Mouse (Mus musculus): Measurements from ENCODE around the gene Ube2j2. TPM values are rescaled to one million over a fixed set of nuclear protein-coding genes. Genes with fewer than 3 reads are reported as not detected.

Gene Ube2j2
- polyA plus RNA-seq, 1 experiment from 2014 or later, result 123 TPM

GRCm38 (mm10) chr4:155947094-155947493, 3.5 kb downstream of the Ube2j2 start:
- Histone ChIP-seq H3K36me3 (ENCODE audit: control insufficient read depth, insufficient read depth, low read length) (peaks cover 33% of the 10 kb centered on the region), H3K9me3 (ENCODE audit: control insufficient read depth, low read length) (no peaks in the 10 kb centered on the region), H3K4me2 (ENCODE audit: low read depth, low read length) (no peak overlapping the region), H3K4me3 (ENCODE audit: low read depth, low read length) (no peak overlapping the region), H3K4me1 (ENCODE audit: control insufficient read depth, insufficient read depth, low read length) (peaks cover 16% of the 10 kb centered on the region), H3K27me3 (ENCODE audit: control insufficient read depth, insufficient read depth, low read length) (no peaks in the 10 kb centered on the region), H3K27ac (ENCODE audit: low read depth, low read length) (no peak overlapping the region), H3K9ac (replicated peaks; ENCODE audit: low read depth, low read length) (no peak overlapping the region)
- ATAC-seq (ENCODE audit: low read depth), result no peak

GRCm38 (mm10) chr4:155955491-155955890, 11.9 kb downstream of the Ube2j2 start:
- Histone ChIP-seq H3K27ac (ENCODE audit: low read depth, low read length) (no peak overlapping the region), H3K9ac (replicated peaks; ENCODE audit: low read depth, low read length) (no peak overlapping the region), H3K9me3 (ENCODE audit: control insufficient read depth, low read length) (no peaks in the 10 kb centered on the region), H3K36me3 (ENCODE audit: control insufficient read depth, insufficient read depth, low read length) (peaks cover 28% of the 10 kb centered on the region), H3K4me3 (ENCODE audit: low read depth, low read length) (no peak overlapping the region), H3K4me2 (ENCODE audit: low read depth, low read length) (no peak overlapping the region), H3K4me1 (ENCODE audit: control insufficient read depth, insufficient read depth, low read length) (no peaks in the 10 kb centered on the region), H3K27me3 (ENCODE audit: control insufficient read depth, insufficient read depth, low read length) (no peaks in the 10 kb centered on the region)
- no peak for ATAC-seq (ENCODE audit: low read depth)
- 94% methylated on average over 6 of the region's 6 CpGs for WGBS

- Histone ChIP-seq H3K27ac (ENCODE audit: low read depth, low read length) (no peak overlapping the region), H3K9ac (replicated peaks; ENCODE audit: low read depth, low read length) (no peak overlapping the region), H3K4me2 (ENCODE audit: low read depth, low read length) (no peak overlapping the region), H3K36me3 (ENCODE audit: control insufficient read depth, insufficient read depth, low read length) (peaks cover 22% of the 10 kb centered on the region), H3K9me3 (ENCODE audit: control insufficient read depth, low read length) (no peaks in the 10 kb centered on the region), H3K4me1 (ENCODE audit: control insufficient read depth, insufficient read depth, low read length) (peaks cover 6% of the 10 kb centered on the region), H3K27me3 (ENCODE audit: control insufficient read depth, insufficient read depth, low read length) (no peaks in the 10 kb centered on the region), H3K4me3 (ENCODE audit: low read depth, low read length) (no peak overlapping the region)
- WGBS, result 9% methylated on average over 5 of the region's 5 CpGs
- no peak for ATAC-seq (ENCODE audit: low read depth)
Measured at GRCm38 (mm10) chr4:155959275-155959674, 15.6 kb downstream of the Ube2j2 start.

GRCm38 (mm10) chr4:155962167-155962971, 18.7 kb downstream of the Ube2j2 start, which contains the start of gene C1qtnf12:
TSS of gene C1qtnf12 (plus strand) at chr4:155962318.
- no peaks in the 10 kb centered on the region for H3K27me3 ChIP-seq (ENCODE audit: control insufficient read depth, insufficient read depth, low read length)
- H3K4me1 ChIP-seq (ENCODE audit: control insufficient read depth, insufficient read depth, low read length), result peaks cover 6% of the 10 kb centered on the region
- H3K4me3 ChIP-seq (ENCODE audit: low read depth, low read length), result peak within 1 kb of the TSS; percentile 35
- H3K4me2 ChIP-seq (ENCODE audit: low read depth, low read length), result peak within 1 kb of the TSS; percentile 67
- no peak within 1 kb of the TSS for H3K27ac ChIP-seq (ENCODE audit: low read depth, low read length)
- 0 out of 2 replicates have a peak, but pooled peaks cover 7% of the 10 kb centered on the region for H3K36me3 ChIP-seq (ENCODE audit: control insufficient read depth, insufficient read depth, low read length)
- no peaks in the 10 kb centered on the region for H3K9me3 ChIP-seq (ENCODE audit: control insufficient read depth, low read length)
- H3K9ac ChIP-seq (replicated peaks; ENCODE audit: low read depth, low read length), result peak within 1 kb of the TSS; percentile 57
- peak; percentile 65; the same call in 1 of the 2 replicates for ATAC-seq (ENCODE audit: low read depth)
- under 1% methylated on average over 35 of the region's 42 CpGs for WGBS

GRCm38 (mm10) chr4:155963106-155963505, 19.5 kb downstream of the Ube2j2 start:
- Histone ChIP-seq H3K9ac (replicated peaks; ENCODE audit: low read depth, low read length) (no peak overlapping the region), H3K9me3 (ENCODE audit: control insufficient read depth, low read length) (no peaks in the 10 kb centered on the region), H3K27ac (ENCODE audit: low read depth, low read length) (no peak overlapping the region), H3K27me3 (ENCODE audit: control insufficient read depth, insufficient read depth, low read length) (no peaks in the 10 kb centered on the region), H3K4me1 (ENCODE audit: control insufficient read depth, insufficient read depth, low read length) (peaks cover 6% of the 10 kb centered on the region), H3K4me2 (ENCODE audit: low read depth, low read length) (peak overlapping the region; percentile 67), H3K36me3 (ENCODE audit: control insufficient read depth, insufficient read depth, low read length) (0 out of 2 replicates have a peak, but pooled peaks cover under 1% of the 10 kb centered on the region), H3K4me3 (ENCODE audit: low read depth, low read length) (peak overlapping the region; percentile 35; the same call in 1 of the 2 replicates)
- WGBS, result 66% methylated on average over 7 of the region's 7 CpGs
- no peak for ATAC-seq (ENCODE audit: low read depth)

GRCm38 (mm10) chr4:155964396-155964795, 20.8 kb downstream of the Ube2j2 start:
- H3K4me1 ChIP-seq (ENCODE audit: control insufficient read depth, insufficient read depth, low read length), result peaks cover 6% of the 10 kb centered on the region
- no peak for ATAC-seq (ENCODE audit: low read depth)
- no peaks in the 10 kb centered on the region for H3K27me3 ChIP-seq (ENCODE audit: control insufficient read depth, insufficient read depth, low read length)
- 91% methylated on average over 11 of the region's 11 CpGs for WGBS
- no peak overlapping the region for H3K9ac ChIP-seq (replicated peaks; ENCODE audit: low read depth, low read length)
- no peaks in the 10 kb centered on the region for H3K36me3 ChIP-seq (ENCODE audit: control insufficient read depth, insufficient read depth, low read length)
- no peak overlapping the region for H3K27ac ChIP-seq (ENCODE audit: low read depth, low read length)
- H3K4me2 ChIP-seq (ENCODE audit: low read depth, low read length), result no peak overlapping the region
- H3K4me3 ChIP-seq (ENCODE audit: low read depth, low read length), result no peak overlapping the region
- no peaks in the 10 kb centered on the region for H3K9me3 ChIP-seq (ENCODE audit: control insufficient read depth, low read length)

- Histone ChIP-seq H3K4me2 (ENCODE audit: low read depth, low read length) (no peak overlapping the region), H3K4me1 (ENCODE audit: control insufficient read depth, insufficient read depth, low read length) (no peaks in the 10 kb centered on the region), H3K9ac (replicated peaks; ENCODE audit: low read depth, low read length) (no peak overlapping the region), H3K36me3 (ENCODE audit: control insufficient read depth, insufficient read depth, low read length) (no peaks in the 10 kb centered on the region), H3K27ac (ENCODE audit: low read depth, low read length) (no peak overlapping the region), H3K27me3 (ENCODE audit: control insufficient read depth, insufficient read depth, low read length) (no peaks in the 10 kb centered on the region), H3K9me3 (ENCODE audit: control insufficient read depth, low read length) (no peaks in the 10 kb centered on the region), H3K4me3 (ENCODE audit: low read depth, low read length) (no peak overlapping the region)
- 89% methylated on average over 13 of the region's 13 CpGs for WGBS
- no peak for ATAC-seq (ENCODE audit: low read depth)
Measured at GRCm38 (mm10) chr4:155969043-155969653, 25.5 kb downstream of the Ube2j2 start.

GRCm38 (mm10) chr4:155970286-155970685, 26.7 kb downstream of the Ube2j2 start:
- H3K27me3 ChIP-seq (ENCODE audit: control insufficient read depth, insufficient read depth, low read length), result no peaks in the 10 kb centered on the region
- H3K9ac ChIP-seq (replicated peaks; ENCODE audit: low read depth, low read length), result no peak overlapping the region

GRCm38 (mm10) chr4:155972651-155973050, 29.0 kb downstream of the Ube2j2 start:
- H3K27me3 ChIP-seq (ENCODE audit: control insufficient read depth, insufficient read depth, low read length), result no peaks in the 10 kb centered on the region
- H3K4me3 ChIP-seq (ENCODE audit: low read depth, low read length), result no peak overlapping the region
- ATAC-seq (ENCODE audit: low read depth), result no peak
- H3K4me2 ChIP-seq (ENCODE audit: low read depth, low read length), result no peak overlapping the region
- H3K9ac ChIP-seq (replicated peaks; ENCODE audit: low read depth, low read length), result no peak overlapping the region
- no peaks in the 10 kb centered on the region for H3K4me1 ChIP-seq (ENCODE audit: control insufficient read depth, insufficient read depth, low read length)
- 72% methylated on average over 6 of the region's 6 CpGs for WGBS
- H3K27ac ChIP-seq (ENCODE audit: low read depth, low read length), result no peak overlapping the region
- no peaks in the 10 kb centered on the region for H3K36me3 ChIP-seq (ENCODE audit: control insufficient read depth, insufficient read depth, low read length)
- H3K9me3 ChIP-seq (ENCODE audit: control insufficient read depth, low read length), result no peaks in the 10 kb centered on the region

More at GRCm38 (mm10) chr4:155970286-155970685, 26.7 kb downstream of the Ube2j2 start:
- Histone ChIP-seq H3K27ac (ENCODE audit: low read depth, low read length) (no peak overlapping the region), H3K4me1 (ENCODE audit: control insufficient read depth, insufficient read depth, low read length) (no peaks in the 10 kb centered on the region), H3K36me3 (ENCODE audit: control insufficient read depth, insufficient read depth, low read length) (no peaks in the 10 kb centered on the region), H3K4me3 (ENCODE audit: low read depth, low read length) (no peak overlapping the region), H3K4me2 (ENCODE audit: low read depth, low read length) (no peak overlapping the region), H3K9me3 (ENCODE audit: control insufficient read depth, low read length) (no peaks in the 10 kb centered on the region)
- 70% methylated on average over 5 of the region's 5 CpGs for WGBS
- ATAC-seq (ENCODE audit: low read depth), result no peak
